Mouse (Mus musculus): ENCODE data around the gene Ndufs3. TPM values are rescaled to one million over a fixed set of nuclear protein-coding genes. Genes with fewer than 3 reads are reported as not detected.
A peak's percentile ranks its signal among the peaks of the same experiment; 100 is the strongest.
"Not testable (repeated sequence)": the region's sequence is repeated elsewhere in the genome, so short reads cannot be mapped to it uniquely, and the experiment has no call there.

Gene Ndufs3
- polyA plus RNA-seq, 1 experiment from 2014 or later: 251 TPM

GRCm38 (mm10) chr2:90911668-90912067, 7.0 kb upstream of the Ndufs3 start:
- ATAC-seq (ENCODE audit: low FRiP score, low TSS enrichment): no peak
- 80% methylated on average over 1 of the region's 1 CpGs for WGBS

DNA sequence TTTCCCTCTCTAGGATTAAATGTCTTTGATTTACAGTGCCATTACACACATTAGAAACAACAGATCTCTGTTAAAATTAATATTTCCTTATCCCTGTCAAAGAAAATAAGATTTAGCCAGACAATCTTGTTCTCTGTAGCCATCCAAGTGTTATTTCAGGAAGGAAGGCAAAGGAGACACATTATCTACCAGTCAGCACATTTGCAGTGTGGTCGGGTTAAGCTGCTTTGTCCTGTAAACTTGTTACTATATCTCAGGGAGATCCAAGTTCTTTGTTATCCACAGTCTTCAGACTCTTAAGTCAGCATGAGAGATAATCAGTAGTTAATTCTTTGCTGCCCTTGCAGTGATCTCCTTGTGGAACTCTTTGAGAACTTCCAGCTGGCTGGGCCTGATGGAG, 6.2 kb upstream of the Ndufs3 start:
- no peak overlapping the region for H3K4me2 ChIP-seq (replicated peaks; ENCODE audit: low read depth, low read length)
- H3K9ac ChIP-seq (replicated peaks; ENCODE audit: low read length): no peak overlapping the region
- no peak overlapping the region for H3K27ac ChIP-seq (ENCODE audit: low read length)
- no peaks in the 10 kb centered on the region for H3K9me3 ChIP-seq (ENCODE audit: low read length)
- WGBS: 85% methylated on average over 1 of the region's 1 CpGs
- peaks cover 7% of the 10 kb centered on the region for H3K4me1 ChIP-seq (ENCODE audit: insufficient read depth, low read length)
- no peak overlapping the region for H3K4me3 ChIP-seq (ENCODE audit: low read length)
- H3K36me3 ChIP-seq (ENCODE audit: insufficient read depth, low read length): peaks cover 42% of the 10 kb centered on the region
- ATAC-seq (ENCODE audit: low FRiP score, low TSS enrichment): no peak
- no peaks in the 10 kb centered on the region for H3K27me3 ChIP-seq (ENCODE audit: insufficient read depth, low read length)

More at GRCm38 (mm10) chr2:90911668-90912067, 7.0 kb upstream of the Ndufs3 start:
- H3K4me1 ChIP-seq (ENCODE audit: insufficient read depth, low read length): peaks cover 15% of the 10 kb centered on the region
- H3K9me3 ChIP-seq (ENCODE audit: low read length): no peaks in the 10 kb centered on the region
- no peak overlapping the region for H3K4me3 ChIP-seq (ENCODE audit: low read length)
- no peak overlapping the region for H3K4me2 ChIP-seq (replicated peaks; ENCODE audit: low read depth, low read length)
- H3K27me3 ChIP-seq (ENCODE audit: insufficient read depth, low read length): no peaks in the 10 kb centered on the region
- H3K27ac ChIP-seq (ENCODE audit: low read length): no peak overlapping the region
- H3K36me3 ChIP-seq (ENCODE audit: insufficient read depth, low read length): peaks cover 42% of the 10 kb centered on the region
- no peak overlapping the region for H3K9ac ChIP-seq (replicated peaks; ENCODE audit: low read length)

DNA sequence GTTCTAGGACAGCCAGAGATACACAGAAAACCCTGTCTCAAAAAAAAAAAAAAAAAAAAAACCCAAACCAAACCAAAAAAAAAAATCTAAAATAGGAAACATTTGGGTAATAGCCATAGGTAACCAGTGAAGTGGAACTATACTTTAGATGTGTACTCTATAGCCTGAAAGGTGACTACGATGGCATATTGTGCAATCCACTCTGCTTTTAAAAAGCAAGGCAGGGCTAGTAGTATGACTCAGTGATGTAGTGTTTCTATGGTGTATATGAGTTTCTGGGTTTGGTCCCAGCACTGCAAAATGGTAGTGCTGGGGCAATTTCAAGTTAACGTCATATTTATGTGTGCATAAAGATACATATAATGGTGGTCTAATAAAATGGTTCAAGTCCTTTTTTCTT, 2.1 kb upstream of the Ndufs3 start:
- H3K4me2 ChIP-seq (replicated peaks; ENCODE audit: low read depth, low read length): no peak overlapping the region
- no peaks in the 10 kb centered on the region for H3K9me3 ChIP-seq (ENCODE audit: low read length)
- ATAC-seq (ENCODE audit: low FRiP score, low TSS enrichment): no peak
- peaks cover 38% of the 10 kb centered on the region for H3K36me3 ChIP-seq (ENCODE audit: insufficient read depth, low read length)
- H3K4me1 ChIP-seq (ENCODE audit: insufficient read depth, low read length): peaks cover 16% of the 10 kb centered on the region
- 96% methylated on average over 2 of the region's 2 CpGs for WGBS
- no peak overlapping the region for H3K27ac ChIP-seq (ENCODE audit: low read length)
- H3K4me3 ChIP-seq (ENCODE audit: low read length): no peak overlapping the region
- no peaks in the 10 kb centered on the region for H3K27me3 ChIP-seq (ENCODE audit: insufficient read depth, low read length)
- H3K9ac ChIP-seq (replicated peaks; ENCODE audit: low read length): no peak overlapping the region

- H3K36me3 ChIP-seq (ENCODE audit: insufficient read depth, low read length): peaks cover 37% of the 10 kb centered on the region
- H3K4me1 ChIP-seq (ENCODE audit: insufficient read depth, low read length): peaks cover 16% of the 10 kb centered on the region
- WGBS: under 1% methylated on average over 21 of the region's 21 CpGs
- H3K27ac ChIP-seq (ENCODE audit: low read length): peak overlapping the region; percentile 91
- no peaks in the 10 kb centered on the region for H3K27me3 ChIP-seq (ENCODE audit: insufficient read depth, low read length)
- H3K9me3 ChIP-seq (ENCODE audit: low read length): no peaks in the 10 kb centered on the region
- H3K4me2 ChIP-seq (replicated peaks; ENCODE audit: low read depth, low read length): peak overlapping the region; percentile 83
- peak overlapping the region; percentile 97 for H3K4me3 ChIP-seq (ENCODE audit: low read length)
- H3K9ac ChIP-seq (replicated peaks; ENCODE audit: low read length): peak overlapping the region; percentile 99
- ATAC-seq (ENCODE audit: low FRiP score, low TSS enrichment): peak; percentile 78
Measured at GRCm38 (mm10) chr2:90904856-90905224, 213 bp upstream of the Ndufs3 start.

DNA sequence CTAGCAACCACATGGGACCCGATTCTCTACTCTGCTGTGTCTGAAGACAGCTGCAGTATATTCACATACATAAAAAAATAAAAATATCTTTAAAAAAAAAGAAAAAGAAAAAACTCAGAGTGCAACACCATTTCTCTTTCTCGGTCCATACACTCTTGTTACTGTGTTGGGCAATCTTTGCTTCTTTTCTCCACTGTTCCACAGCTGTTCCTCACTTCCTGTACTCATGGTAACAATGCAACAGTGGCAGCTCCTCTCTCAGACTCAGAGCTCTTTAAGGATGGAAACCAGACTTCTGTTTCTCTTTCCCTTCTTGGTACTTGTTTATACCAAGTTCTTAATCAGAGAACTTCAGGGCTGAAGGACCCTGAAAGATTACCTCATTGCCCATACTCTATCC, 1.2 kb downstream of the Ndufs3 start:
- Histone ChIP-seq H3K4me3 (ENCODE audit: low read length) (peak overlapping the region; percentile 97), H3K9ac (replicated peaks; ENCODE audit: low read length) (peak overlapping the region; percentile 99), H3K27ac (ENCODE audit: low read length) (no peak overlapping the region), H3K27me3 (ENCODE audit: insufficient read depth, low read length) (no peaks in the 10 kb centered on the region), H3K36me3 (ENCODE audit: insufficient read depth, low read length) (peaks cover 32% of the 10 kb centered on the region), H3K4me1 (ENCODE audit: insufficient read depth, low read length) (peaks cover 16% of the 10 kb centered on the region), H3K9me3 (ENCODE audit: low read length) (no peaks in the 10 kb centered on the region), H3K4me2 (replicated peaks; ENCODE audit: low read depth, low read length) (peak overlapping the region; percentile 83)
- 87% methylated on average over 2 of the region's 2 CpGs for WGBS
- ATAC-seq (ENCODE audit: low FRiP score, low TSS enrichment): no peak

GRCm38 (mm10) chr2:90894299-90894677, 10.3 kb downstream of the Ndufs3 start:
- H3K9ac ChIP-seq (replicated peaks; ENCODE audit: low read length); H3K4me1 ChIP-seq (ENCODE audit: insufficient read depth, low read length); H3K4me3 ChIP-seq (ENCODE audit: low read length); H3K27ac ChIP-seq (ENCODE audit: low read length); H3K27me3 ChIP-seq (ENCODE audit: insufficient read depth, low read length); ATAC-seq (ENCODE audit: low FRiP score, low TSS enrichment); H3K4me2 ChIP-seq (replicated peaks; ENCODE audit: low read depth, low read length); H3K9me3 ChIP-seq (ENCODE audit: low read length): not testable (repeated sequence)
- peaks cover 45% of the 10 kb centered on the region for H3K36me3 ChIP-seq (ENCODE audit: insufficient read depth, low read length)
- WGBS: 94% methylated on average over 3 of the region's 3 CpGs

GRCm38 (mm10) chr2:90893673-90894298, 10.8 kb downstream of the Ndufs3 start:
- Histone ChIP-seq H3K4me2 (replicated peaks; ENCODE audit: low read depth, low read length) (no peak overlapping the region), H3K4me1 (ENCODE audit: insufficient read depth, low read length) (peaks cover 4% of the 10 kb centered on the region; the same call in 1 of the 2 replicates), H3K9me3 (ENCODE audit: low read length) (no peaks in the 10 kb centered on the region), H3K9ac (replicated peaks; ENCODE audit: low read length) (no peak overlapping the region), H3K4me3 (ENCODE audit: low read length) (no peak overlapping the region), H3K36me3 (ENCODE audit: insufficient read depth, low read length) (peaks cover 43% of the 10 kb centered on the region), H3K27me3 (ENCODE audit: insufficient read depth, low read length) (peaks cover 6% of the 10 kb centered on the region), H3K27ac (ENCODE audit: low read length) (no peak overlapping the region)
- no peak for ATAC-seq (ENCODE audit: low FRiP score, low TSS enrichment)
- 92% methylated on average over 6 of the region's 6 CpGs for WGBS

GRCm38 (mm10) chr2:90889550-90890548, 14.8 kb downstream of the Ndufs3 start:
- no peaks in the 10 kb centered on the region for H3K9me3 ChIP-seq (ENCODE audit: low read length)
- WGBS: 2% methylated on average over 131 of the region's 133 CpGs
- peak overlapping the region; percentile 63 for H3K9ac ChIP-seq (replicated peaks; ENCODE audit: low read length)
- ATAC-seq (ENCODE audit: low FRiP score, low TSS enrichment): peak; percentile 62
- H3K36me3 ChIP-seq (ENCODE audit: insufficient read depth, low read length): peaks cover 13% of the 10 kb centered on the region
- no peak overlapping the region for H3K27ac ChIP-seq (ENCODE audit: low read length)
- peaks cover 10% of the 10 kb centered on the region for H3K4me1 ChIP-seq (ENCODE audit: insufficient read depth, low read length)
- H3K4me2 ChIP-seq (replicated peaks; ENCODE audit: low read depth, low read length): peak overlapping the region; percentile 85
- H3K27me3 ChIP-seq (ENCODE audit: insufficient read depth, low read length): peaks cover 36% of the 10 kb centered on the region
- H3K4me3 ChIP-seq (ENCODE audit: low read length): peak overlapping the region; percentile 58

GRCm38 (mm10) chr2:90887627-90888026, 17.0 kb downstream of the Ndufs3 start:
- H3K36me3 ChIP-seq (ENCODE audit: insufficient read depth, low read length): no peaks in the 10 kb centered on the region
- H3K27me3 ChIP-seq (ENCODE audit: insufficient read depth, low read length): peaks cover 36% of the 10 kb centered on the region
- H3K4me1 ChIP-seq (ENCODE audit: insufficient read depth, low read length): peaks cover 10% of the 10 kb centered on the region
- 75% methylated on average over 5 of the region's 5 CpGs for WGBS
- H3K4me2 ChIP-seq (replicated peaks; ENCODE audit: low read depth, low read length): no peak overlapping the region
- no peak overlapping the region for H3K9ac ChIP-seq (replicated peaks; ENCODE audit: low read length)
- no peak for ATAC-seq (ENCODE audit: low FRiP score, low TSS enrichment)
- H3K4me3 ChIP-seq (ENCODE audit: low read length): no peak overlapping the region
- no peaks in the 10 kb centered on the region for H3K9me3 ChIP-seq (ENCODE audit: low read length)
- no peak overlapping the region for H3K27ac ChIP-seq (ENCODE audit: low read length)

GRCm38 (mm10) chr2:90886436-90886835, 18.2 kb downstream of the Ndufs3 start:
- H3K27ac ChIP-seq (ENCODE audit: low read length): no peak overlapping the region
- H3K4me2 ChIP-seq (replicated peaks; ENCODE audit: low read depth, low read length): peak overlapping the region; percentile 85; the same call in 1 of the 2 replicates
- 31% methylated on average over 6 of the region's 6 CpGs for WGBS
- peaks cover 10% of the 10 kb centered on the region for H3K4me1 ChIP-seq (ENCODE audit: insufficient read depth, low read length)
- H3K36me3 ChIP-seq (ENCODE audit: insufficient read depth, low read length): no peaks in the 10 kb centered on the region
- ATAC-seq (ENCODE audit: low FRiP score, low TSS enrichment): no peak
- H3K9me3 ChIP-seq (ENCODE audit: low read length): no peaks in the 10 kb centered on the region
- H3K27me3 ChIP-seq (ENCODE audit: insufficient read depth, low read length): peaks cover 36% of the 10 kb centered on the region
- H3K9ac ChIP-seq (replicated peaks; ENCODE audit: low read length): peak overlapping the region; percentile 66; the same call in 1 of the 2 replicates
- H3K4me3 ChIP-seq (ENCODE audit: low read length): peak overlapping the region; percentile 54

All from kidney, embryonic 16.5 days (tissue).